Mouse (Mus musculus) layer of hippocampus, postnatal 10 days (tissue): ENCODE results near the gene Dyx1c1. TPM values are rescaled to one million over a fixed set of nuclear protein-coding genes. Genes with fewer than 3 reads are reported as not detected.

Experiments
- DNase-seq, 2 experiments: peaks; one replicate each; pipeline ENCODE4 v3.0.0; 2021; ENCODE audit warnings: low spot score in 2 of 2
- total RNA-seq, 2 experiments: library from RNA; stranded (reverse); gene quantifications; 2 replicates each; pipeline ENCODE4 v1.2.3; 2021

The Dyx1c1 gene
- total RNA-seq, 2 experiments from 2014 or later: 2.6 to 3.4 TPM

GRCm38 (mm10) chr9:72972984-72973383, 14.4 kb downstream of the Dyx1c1 start:
- DNase-seq: no peak

- DNase-seq: no peak
Observed at GRCm38 (mm10) chr9:72974734-72975133, 16.1 kb downstream of the Dyx1c1 start.

GRCm38 (mm10) chr9:72975242-72975641, 16.7 kb downstream of the Dyx1c1 start:
- DNase-seq: no peak

- DNase-seq: no peak
Observed at GRCm38 (mm10) chr9:72983066-72983465, 24.5 kb downstream of the Dyx1c1 start.

- DNase-seq: peak; percentile 94 to 96
Observed at GRCm38 (mm10) chr9:72985250-72986220, 26.9 kb downstream of the Dyx1c1 start, which contains the start of the genes Ccpg1os and Ccpg1. Gene Ccpg1os, minus strand, starts transcription at chr9:72985382. Gene Ccpg1, plus strand, starts transcription at chr9:72985429.

GRCm38 (mm10) chr9:72987703-72988102, 29.1 kb downstream of the Dyx1c1 start:
- no peak for DNase-seq

GRCm38 (mm10) chr9:72988706-72989105, 30.1 kb downstream of the Dyx1c1 start:
- no peak for DNase-seq

- no peak for DNase-seq
Observed at GRCm38 (mm10) chr9:72991420-72991819, 32.8 kb downstream of the Dyx1c1 start.

GRCm38 (mm10) chr9:72992576-72992975, 34.0 kb downstream of the Dyx1c1 start:
- no peak for DNase-seq

- no peak for DNase-seq
Observed at GRCm38 (mm10) chr9:72996167-72996566, 37.6 kb downstream of the Dyx1c1 start.

GRCm38 (mm10) chr9:72996806-72997205, 38.2 kb downstream of the Dyx1c1 start:
- no peak for DNase-seq

- no peak for DNase-seq
Observed at GRCm38 (mm10) chr9:73000487-73000886, 41.9 kb downstream of the Dyx1c1 start.

- no peak for DNase-seq
Observed at GRCm38 (mm10) chr9:73001314-73002011, 42.9 kb downstream of the Dyx1c1 start.

GRCm38 (mm10) chr9:73002177-73002576, 43.6 kb downstream of the Dyx1c1 start:
- peak in 1 of 2 experiments; percentile 33 for DNase-seq

- DNase-seq: no peak
Observed at GRCm38 (mm10) chr9:73004076-73004475, 45.5 kb downstream of the Dyx1c1 start.

GRCm38 (mm10) chr9:73005106-73005505, 46.5 kb downstream of the Dyx1c1 start:
- no peak for DNase-seq

GRCm38 (mm10) chr9:73006175-73006574, 47.6 kb downstream of the Dyx1c1 start:
- DNase-seq: no peak

- DNase-seq: no peak
Observed at GRCm38 (mm10) chr9:73008384-73008783, 49.8 kb downstream of the Dyx1c1 start.

GRCm38 (mm10) chr9:73012629-73013028, 54.0 kb downstream of the Dyx1c1 start:
- DNase-seq: no peak

- DNase-seq: peak; percentile 16 to 27
Observed at GRCm38 (mm10) chr9:73014724-73015123, 56.1 kb downstream of the Dyx1c1 start.

- no peak for DNase-seq
Observed at GRCm38 (mm10) chr9:73019841-73020240, 61.3 kb downstream of the Dyx1c1 start.

- DNase-seq: no peak
Observed at GRCm38 (mm10) chr9:73020566-73021097, 62.0 kb downstream of the Dyx1c1 start.
